24 mouse cellular contexts compared by ENCODE assay signal in genomic region chr4:136057916-136058315, GRCm38 (mm10). TPM values are rescaled to one million over a fixed set of nuclear protein-coding genes. Genes with fewer than 3 reads are reported as not detected.
A peak's percentile ranks its signal among the peaks of the same experiment; 100 is the strongest.
DNase-seq lines count a peak whose midpoint lies in the region; ATAC-seq lines count a peak whose summit lies in the region.
"Had no signal": no experiment of that assay in that cellular context is flagged by ENCODE, and none has a peak within 500 bp of the region (broad histone marks: within the 10 kb centered on the region; RNA-seq: fewer than 3 reads in every experiment).

No protein-coding gene starts in this region.

- H3K4me2 ChIP-seq in heart, embryonic 11.5 days: no peak overlapping the region
- H3K4me2 ChIP-seq: embryonic facial prominence, embryonic 12.5 days; forebrain, embryonic 12.5 days had no signal

- H3K36me3 ChIP-seq in heart, embryonic 11.5 days (ENCODE audit: control insufficient read depth, insufficient read depth, low read length): no peaks in the 10 kb centered on the region
- H3K36me3 ChIP-seq: embryonic facial prominence, embryonic 10.5 days; embryonic facial prominence, embryonic 12.5 days; forebrain, embryonic 10.5 days; forebrain, embryonic 12.5 days had no signal

- H3K4me3 ChIP-seq in heart, embryonic 11.5 days (ENCODE audit: low read depth, low read length): no peak overlapping the region
- H3K4me3 ChIP-seq: embryonic facial prominence, embryonic 10.5 days; embryonic facial prominence, embryonic 12.5 days; forebrain, embryonic 10.5 days; forebrain, embryonic 12.5 days had no signal

- no peak for ATAC-seq in heart, embryonic 11.5 days (replicated peaks; ENCODE audit: insufficient number of reproducible peaks, low FRiP score, low TSS enrichment)
- ATAC-seq: CD4-positive, CD25-positive, alpha-beta regulatory T cell, adult 4 months; forebrain, embryonic 14.5 days; forebrain, embryonic 16.5 days had no signal

- intact Hi-C loops in left cerebral cortex, postnatal 36 days (cut with DNase I): no loop called here

- no peaks in the 10 kb centered on the region for H3K27me3 ChIP-seq in heart, embryonic 11.5 days (ENCODE audit: control insufficient read depth, insufficient read depth, low read length)
- H3K27me3 ChIP-seq: embryonic facial prominence, embryonic 12.5 days; forebrain, embryonic 12.5 days had no signal

- no peak overlapping the region for H3K9ac ChIP-seq in heart, embryonic 11.5 days (ENCODE audit: low read depth, low read length)
- H3K9ac ChIP-seq: embryonic facial prominence, embryonic 12.5 days; forebrain, embryonic 12.5 days had no signal

- no peaks in the 10 kb centered on the region for H3K9me3 ChIP-seq in heart, embryonic 11.5 days (replicated peaks; ENCODE audit: control insufficient read depth, low read length)
- H3K9me3 ChIP-seq: embryonic facial prominence, embryonic 10.5 days; embryonic facial prominence, embryonic 12.5 days; forebrain, embryonic 10.5 days; forebrain, embryonic 12.5 days; G1E had no signal

- 79% methylated on average over 5 of the region's 5 CpGs for WGBS in heart, embryonic 11.5 days (ENCODE audit: insufficient replicate concordance)

- no peaks in the 10 kb centered on the region for H3K4me1 ChIP-seq in heart, embryonic 11.5 days (ENCODE audit: control insufficient read depth, insufficient read depth, low read length)
- H3K4me1 ChIP-seq: embryonic facial prominence, embryonic 10.5 days; embryonic facial prominence, embryonic 12.5 days; forebrain, embryonic 10.5 days; forebrain, embryonic 12.5 days had no signal

- DNase-seq in 3134 (ENCODE audit: extremely low read depth, insufficient read length, low spot score): peak; percentile 59
- DNase-seq in 3T3-L1 (ENCODE audit: low read depth, low spot score): peak; percentile 84
- peak; percentile 67 for DNase-seq in NIH3T3 (ENCODE audit: low read depth)
- peak; percentile 61 for DNase-seq in fibroblast of lung, adult 2 months (ENCODE audit: low read depth)
- DNase-seq in left cerebral cortex, postnatal 36 days (ENCODE audit: low spot score in 2 of 2): no peak
- no peak for DNase-seq in adrenal gland, postnatal 10 days
- DNase-seq in ovary, postnatal 36 days (ENCODE audit: low spot score): no peak
- DNase-seq: adrenal gland, adult 2 months; adrenal gland, postnatal 14 days; adrenal gland, postnatal 36 days; cerebellum, adult 11-12 months; cerebellum, adult 2 months; cerebellum, adult 9-10 months; cerebellum, postnatal 10 days; cerebellum, postnatal 25 days had no signal

- no peak overlapping the region for H3K27ac ChIP-seq in heart, embryonic 11.5 days (ENCODE audit: low read depth, low read length)
- H3K27ac ChIP-seq: embryonic facial prominence, embryonic 10.5 days; embryonic facial prominence, embryonic 12.5 days; forebrain, embryonic 10.5 days; forebrain, embryonic 12.5 days had no signal

RNA-seq across cellular contexts. Expression of gene Rpl11, which starts 4.7 kb away (rescaled TPM):
- total RNA-seq in left cerebral cortex, postnatal 36 days (2021): 100 to 1,000 TPM; 248 to 256 TPM
- total RNA-seq in adrenal gland, postnatal 10 days (2021): 100 to 1,000 TPM; 633 to 663 TPM
- 287 and 345 TPM in 2 replicates for polyA plus RNA-seq in heart, embryonic 11.5 days (2014; fragmentation: Nextera tagmentation; extraction: Ambion mirVana)

RNA-seq across cellular contexts. Expression of gene Eloa, which starts 36.4 kb away (rescaled TPM):
- 10 to 100 TPM; 27.7 to 29.4 TPM for total RNA-seq in left cerebral cortex, postnatal 36 days (2021)
- total RNA-seq in adrenal gland, postnatal 10 days (2021): 10 to 100 TPM; 40.5 to 41.8 TPM
- 34.8 and 39.8 TPM in 2 replicates for polyA plus RNA-seq in heart, embryonic 11.5 days (2014; fragmentation: Nextera tagmentation; extraction: Ambion mirVana)

Comparison
In these comparisons a context has a peak if more than half of its experiments do, and no peak if none do; other contexts are left out.
1. DNase-seq: peak in 3134 (single experiment), 3T3-L1 (single experiment), NIH3T3 (single experiment) and fibroblast of lung, adult 2 months (single experiment); none in left cerebral cortex, postnatal 36 days (0 of 2), adrenal gland, postnatal 10 days (single experiment) and ovary, postnatal 36 days (single experiment).